Mouse (Mus musculus): Measurements from ENCODE around the gene Prpf6. TPM values are rescaled to one million over a fixed set of nuclear protein-coding genes. Genes with fewer than 3 reads are reported as not detected.

Gene Prpf6
- polyA plus RNA-seq, 1 experiment from 2014 or later, result 46.3 TPM

DNA sequence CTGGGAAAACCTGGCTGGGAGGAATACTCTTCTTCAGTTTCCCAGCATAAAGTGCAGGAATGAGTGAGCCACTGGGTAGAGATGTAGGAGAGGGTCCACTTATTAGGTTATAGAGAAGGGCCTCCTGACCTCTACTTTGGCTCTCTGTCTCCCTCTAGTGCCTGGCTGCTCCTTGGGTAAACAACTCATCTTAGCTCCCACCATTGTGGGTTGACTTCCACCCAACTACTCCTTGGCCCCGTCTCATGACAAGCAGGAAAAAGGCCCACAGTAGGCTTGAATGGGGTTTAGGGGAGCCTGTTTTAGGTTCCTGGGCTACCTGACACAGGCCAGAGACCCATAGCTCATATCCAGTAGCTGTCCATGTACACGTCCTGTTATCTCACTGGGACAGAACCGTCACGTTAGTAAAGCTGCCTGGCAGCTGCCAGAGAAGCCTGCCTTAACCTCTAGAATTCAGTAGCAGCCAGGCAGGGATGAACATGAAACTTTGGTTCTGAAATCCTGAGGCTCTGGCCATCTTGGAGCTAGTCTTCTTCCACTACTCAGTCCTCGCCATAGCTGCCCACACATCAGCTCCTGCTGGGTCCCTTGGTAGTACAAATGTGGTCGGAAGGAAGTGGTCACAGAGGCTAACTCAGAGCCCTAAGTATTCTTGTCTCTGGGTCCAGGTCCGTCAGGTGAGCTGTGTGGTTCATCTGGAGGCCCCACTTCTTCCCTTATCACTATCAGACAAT, 23.2 kb upstream of the Prpf6 start:
- peaks cover 8% of the 10 kb centered on the region; the same call in 1 of the 2 replicates for H3K36me3 ChIP-seq (ENCODE audit: insufficient read depth, low read length)
- no peak overlapping the region for H3K4me3 ChIP-seq (replicated peaks; ENCODE audit: low read depth, low read length)
- TF ChIP-seq CTCF (IDR thresholded peaks at IDR 0.05; ENCODE audit: low read depth), result peak; percentile 76
- no peak overlapping the region for H3K9ac ChIP-seq (ENCODE audit: low read depth, low read length)
- H3K4me1 ChIP-seq (replicated peaks; ENCODE audit: insufficient read depth, low read length), result no peaks in the 10 kb centered on the region
- no peak; the same call in 1 of the 2 replicates for ATAC-seq (replicated peaks; ENCODE audit: low FRiP score, low read depth)
- no peaks in the 10 kb centered on the region for H3K27me3 ChIP-seq (ENCODE audit: insufficient read depth, low read length)
- H3K4me2 ChIP-seq (ENCODE audit: low read length), result no peak overlapping the region
- DNase-seq (ENCODE audit: low spot score), result peak; percentile 69
- 0 out of 2 replicates have a peak, but pooled peaks cover 2% of the 10 kb centered on the region for H3K9me3 ChIP-seq (replicated peaks; ENCODE audit: low read length)
- 77% methylated on average over 7 of the region's 7 CpGs for WGBS
- H3K27ac ChIP-seq, result no peak overlapping the region

DNA sequence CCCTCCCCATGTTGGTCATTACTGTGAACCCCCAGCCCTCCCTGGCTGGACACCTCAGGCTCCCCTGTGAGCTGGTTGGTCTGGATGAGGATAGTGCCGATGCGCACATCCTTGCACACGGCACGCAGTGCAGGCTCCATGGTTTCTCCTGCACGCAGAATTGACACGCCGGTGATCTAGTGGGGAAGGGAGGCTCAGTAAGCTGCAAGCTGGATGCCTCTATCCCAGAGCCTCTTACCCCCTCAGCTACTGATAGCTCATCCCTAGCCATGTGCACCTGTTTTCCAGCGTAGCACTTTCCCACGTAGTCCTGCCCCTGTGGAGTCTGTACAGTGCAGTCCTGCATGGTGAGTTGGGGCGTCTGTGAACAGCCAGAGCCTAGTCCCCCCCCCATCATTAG, 21.8 kb upstream of the Prpf6 start:
- peaks cover 16% of the 10 kb centered on the region; the same call in 1 of the 2 replicates for H3K36me3 ChIP-seq (ENCODE audit: insufficient read depth, low read length)
- no peak for DNase-seq (ENCODE audit: low spot score)
- ATAC-seq (replicated peaks; ENCODE audit: low FRiP score, low read depth), result no peak
- no peak overlapping the region for H3K4me3 ChIP-seq (replicated peaks; ENCODE audit: low read depth, low read length)
- no peak overlapping the region for H3K27ac ChIP-seq
- no peak for TF ChIP-seq CTCF (IDR thresholded peaks at IDR 0.05; ENCODE audit: low read depth)
- H3K9me3 ChIP-seq (replicated peaks; ENCODE audit: low read length), result 0 out of 2 replicates have a peak, but pooled peaks cover 2% of the 10 kb centered on the region
- no peaks in the 10 kb centered on the region for H3K27me3 ChIP-seq (ENCODE audit: insufficient read depth, low read length)
- WGBS, result 93% methylated on average over 10 of the region's 10 CpGs
- no peak overlapping the region for H3K4me2 ChIP-seq (ENCODE audit: low read length)
- no peak overlapping the region for H3K9ac ChIP-seq (ENCODE audit: low read depth, low read length)
- no peaks in the 10 kb centered on the region for H3K4me1 ChIP-seq (replicated peaks; ENCODE audit: insufficient read depth, low read length)

DNA sequence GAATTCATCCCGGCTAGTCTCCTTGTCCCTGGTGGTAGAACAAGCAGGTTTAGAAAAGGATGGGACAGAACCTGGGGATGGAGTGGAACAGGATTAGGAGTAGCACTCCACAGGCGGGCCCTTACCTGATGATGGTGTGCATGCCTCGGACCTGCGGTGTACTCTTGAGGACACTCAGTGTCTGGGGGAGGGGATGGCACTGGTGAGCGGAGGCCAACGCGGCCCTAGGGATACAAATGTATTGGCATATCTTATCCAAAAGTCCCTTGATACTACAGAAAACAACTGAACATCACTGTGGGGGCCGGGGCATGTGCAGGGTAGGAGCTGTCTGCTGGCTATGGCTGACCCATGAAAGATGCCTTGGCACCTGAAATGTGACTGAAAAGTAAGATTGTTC, 21.3 kb upstream of the Prpf6 start:
- no peak overlapping the region for H3K4me3 ChIP-seq (replicated peaks; ENCODE audit: low read depth, low read length)
- no peaks in the 10 kb centered on the region for H3K27me3 ChIP-seq (ENCODE audit: insufficient read depth, low read length)
- H3K9me3 ChIP-seq (replicated peaks; ENCODE audit: low read length), result 0 out of 2 replicates have a peak, but pooled peaks cover 2% of the 10 kb centered on the region
- H3K36me3 ChIP-seq (ENCODE audit: insufficient read depth, low read length), result peaks cover 16% of the 10 kb centered on the region; the same call in 1 of the 2 replicates
- H3K4me2 ChIP-seq (ENCODE audit: low read length), result no peak overlapping the region
- no peak overlapping the region for H3K9ac ChIP-seq (ENCODE audit: low read depth, low read length)
- ATAC-seq (replicated peaks; ENCODE audit: low FRiP score, low read depth) (no peak), DNase-seq (ENCODE audit: low spot score) (no peak)
- no peak overlapping the region for H3K27ac ChIP-seq
- 86% methylated on average over 8 of the region's 8 CpGs for WGBS
- no peaks in the 10 kb centered on the region for H3K4me1 ChIP-seq (replicated peaks; ENCODE audit: insufficient read depth, low read length)
- TF ChIP-seq CTCF (IDR thresholded peaks at IDR 0.05; ENCODE audit: low read depth), result no peak

DNA sequence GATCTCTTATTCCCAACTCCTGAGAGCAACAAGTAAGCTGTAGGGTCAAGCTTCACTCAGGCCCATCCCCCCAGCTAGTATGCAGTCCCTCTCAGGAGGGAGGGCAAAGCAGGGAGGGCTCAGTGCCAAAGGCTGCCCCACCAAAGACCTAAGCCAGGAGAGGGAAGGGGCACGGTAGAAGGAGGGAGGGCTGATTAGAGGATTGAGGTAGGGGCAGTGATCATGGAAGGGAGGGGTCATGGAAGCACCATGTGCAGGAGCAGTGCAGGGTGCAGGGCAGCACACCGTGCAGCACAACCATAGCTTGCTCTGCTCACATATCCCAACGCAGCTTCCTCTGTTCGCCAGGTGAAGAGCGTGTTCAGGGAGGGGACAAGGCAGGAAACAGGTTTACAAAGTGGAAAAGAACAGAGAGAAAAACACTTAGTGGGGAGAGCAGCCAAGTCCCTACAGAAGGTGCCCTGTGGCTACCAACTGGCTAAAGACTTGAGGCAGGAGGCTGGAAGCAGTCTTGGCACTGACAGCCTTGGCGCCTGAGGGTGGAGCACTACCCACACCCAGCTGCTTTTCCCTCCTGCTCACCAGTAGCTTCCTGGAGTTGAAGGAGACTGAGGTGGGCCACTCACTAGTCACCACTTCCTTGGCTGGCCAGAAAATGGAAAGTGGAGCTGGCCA, 20.6 kb upstream of the Prpf6 start:
- H3K36me3 ChIP-seq (ENCODE audit: insufficient read depth, low read length), result peaks cover 16% of the 10 kb centered on the region; the same call in 1 of the 2 replicates
- H3K4me1 ChIP-seq (replicated peaks; ENCODE audit: insufficient read depth, low read length), result no peaks in the 10 kb centered on the region
- DNase-seq (ENCODE audit: low spot score) (no peak), ATAC-seq (replicated peaks; ENCODE audit: low FRiP score, low read depth) (no peak)
- no peak overlapping the region for H3K4me3 ChIP-seq (replicated peaks; ENCODE audit: low read depth, low read length)
- no peak overlapping the region for H3K27ac ChIP-seq
- H3K4me2 ChIP-seq (ENCODE audit: low read length), result no peak overlapping the region
- H3K9ac ChIP-seq (ENCODE audit: low read depth, low read length), result no peak overlapping the region
- 60% methylated on average over 6 of the region's 6 CpGs for WGBS
- H3K27me3 ChIP-seq (ENCODE audit: insufficient read depth, low read length), result no peaks in the 10 kb centered on the region
- TF ChIP-seq CTCF (IDR thresholded peaks at IDR 0.05; ENCODE audit: low read depth), result no peak
- no peaks in the 10 kb centered on the region for H3K9me3 ChIP-seq (replicated peaks; ENCODE audit: low read length)

DNA sequence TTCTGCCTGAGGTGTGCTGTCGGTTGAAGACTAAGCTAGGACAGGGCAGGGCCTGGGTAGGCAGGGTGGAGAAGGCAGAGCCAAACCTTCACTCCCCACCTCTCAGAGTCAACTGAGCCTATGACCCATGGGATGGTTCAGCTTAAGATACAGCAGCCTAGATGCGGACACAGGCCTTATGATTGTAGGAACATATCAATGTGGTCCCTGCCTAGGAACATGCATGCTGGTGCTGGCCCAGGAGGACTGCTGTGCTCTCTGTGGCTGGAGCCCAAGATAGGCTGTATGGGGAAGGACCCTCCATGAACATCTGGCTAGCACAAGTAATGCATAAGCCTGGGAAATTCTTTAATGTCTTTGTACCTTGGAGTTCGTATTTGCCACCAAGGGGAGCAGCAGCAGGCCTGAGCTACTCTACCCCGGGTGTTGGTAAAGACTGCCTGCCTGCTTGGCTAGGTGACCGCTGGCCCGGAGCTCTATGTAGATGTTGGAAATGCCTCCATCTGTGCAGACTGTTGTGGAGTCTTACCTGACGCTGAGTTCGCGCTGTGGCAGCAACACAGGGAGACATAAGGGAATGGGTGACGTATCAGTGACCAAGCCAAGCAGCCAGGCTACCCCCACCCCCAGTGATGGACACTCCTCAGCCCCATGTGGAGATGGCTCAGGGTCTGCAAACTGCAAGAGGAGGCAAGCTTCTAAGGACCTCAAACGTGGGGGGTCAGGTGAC, 19.6 kb upstream of the Prpf6 start:
- H3K27me3 ChIP-seq (ENCODE audit: insufficient read depth, low read length), result no peaks in the 10 kb centered on the region
- no peaks in the 10 kb centered on the region for H3K4me1 ChIP-seq (replicated peaks; ENCODE audit: insufficient read depth, low read length)
- no peaks in the 10 kb centered on the region for H3K9me3 ChIP-seq (replicated peaks; ENCODE audit: low read length)
- no peak for TF ChIP-seq CTCF (IDR thresholded peaks at IDR 0.05; ENCODE audit: low read depth)
- DNase-seq (ENCODE audit: low spot score), result no peak
- no peak overlapping the region for H3K9ac ChIP-seq (ENCODE audit: low read depth, low read length)
- peaks cover 16% of the 10 kb centered on the region; the same call in 1 of the 2 replicates for H3K36me3 ChIP-seq (ENCODE audit: insufficient read depth, low read length)
- H3K4me2 ChIP-seq (ENCODE audit: low read length), result no peak overlapping the region
- 89% methylated on average over 11 of the region's 11 CpGs for WGBS
- no peak for ATAC-seq (replicated peaks; ENCODE audit: low FRiP score, low read depth)
- H3K27ac ChIP-seq, result no peak overlapping the region
- H3K4me3 ChIP-seq (replicated peaks; ENCODE audit: low read depth, low read length), result no peak overlapping the region

Measured in kidney, postnatal 0 days (tissue).